ENCODE assay signal across 8 mouse cellular contexts in the genomic region with DNA sequence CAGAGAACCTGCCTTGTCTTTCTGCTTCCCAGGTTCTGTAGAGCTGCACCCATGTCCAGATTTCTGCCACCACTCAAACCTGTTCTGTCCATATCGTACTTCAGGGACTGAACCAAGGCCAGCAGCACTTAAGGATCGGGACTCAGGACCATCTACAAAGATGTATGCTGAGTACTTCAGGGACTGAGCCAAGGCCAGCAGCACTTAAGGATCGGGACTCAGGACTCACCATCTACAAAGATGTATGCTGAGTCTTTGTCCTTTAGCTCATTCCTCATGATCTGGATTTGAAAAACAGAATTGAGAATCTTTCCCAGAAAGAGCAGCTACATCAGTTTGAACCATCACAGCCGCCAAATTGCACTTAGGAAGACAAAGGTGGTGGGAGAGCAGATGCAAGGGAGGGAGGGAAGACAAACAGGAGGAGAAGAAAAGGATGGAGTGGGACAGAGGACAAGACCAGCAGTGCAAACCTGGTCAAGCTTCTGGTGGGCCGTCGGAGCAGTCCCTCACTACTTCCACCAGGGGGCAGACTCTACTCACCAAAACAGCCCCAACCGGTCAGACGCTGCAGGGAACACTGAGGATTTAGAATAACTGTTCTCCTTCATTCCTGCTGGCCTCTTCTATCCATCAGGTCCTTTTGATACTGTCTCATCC. TPM values are rescaled to one million over a fixed set of nuclear protein-coding genes. Genes with fewer than 3 reads are reported as not detected.
DNase-seq lines count a peak whose midpoint lies in the region; ATAC-seq and TF ChIP-seq lines count a peak whose summit lies in the region.
"Had no signal": no experiment of that assay in that cellular context is flagged by ENCODE, and none has a peak within 500 bp of the region (broad histone marks: within the 10 kb centered on the region; RNA-seq: fewer than 3 reads in every experiment).

No protein-coding gene starts in this region.

- H3K27ac ChIP-seq in gastrocnemius, adult 2 months = no peak overlapping the region
- H3K27ac ChIP-seq in midbrain, embryonic 15.5 days = no peak overlapping the region
- no peak overlapping the region for H3K27ac ChIP-seq in spleen, adult 2 months (ENCODE audit: insufficient read depth, low read length)

- intact Hi-C loops in gastrocnemius, adult 2 months (cut with DNase I) = loop anchor here (1.0 kb wide), 4 partner anchors 127 to 489 kb away; no protein-coding TSS in a partner anchor
- intact Hi-C loops in left cerebral cortex, postnatal 25 days (cut with DNase I) = loop anchor here (1.0 to 5.0 kb wide), 3 partner anchors 127 to 488 kb away; no protein-coding TSS in a partner anchor

- H3K9ac ChIP-seq in midbrain, embryonic 15.5 days = no peak overlapping the region

- TF ChIP-seq POLR2A in spleen, adult 2 months (IDR thresholded peaks at IDR 0.05; ENCODE audit: low read depth, low read length) = no peak

- no peaks in the 10 kb centered on the region for H3K27me3 ChIP-seq in midbrain, embryonic 15.5 days (replicated peaks)
- no peaks in the 10 kb centered on the region for H3K27me3 ChIP-seq in spleen, adult 2 months (ENCODE audit: control insufficient read depth, insufficient read depth, low read length)

- H3K36me3 ChIP-seq in midbrain, embryonic 15.5 days (replicated peaks) = no peaks in the 10 kb centered on the region
- H3K36me3 ChIP-seq in spleen, adult 2 months (ENCODE audit: control insufficient read depth, insufficient read depth, low read length) = no peaks in the 10 kb centered on the region

- peak; percentile 96 for TF ChIP-seq CTCF in gastrocnemius, adult 2 months (IDR thresholded peaks at IDR 0.05)
- TF ChIP-seq CTCF in spleen, adult 2 months (IDR thresholded peaks at IDR 0.05; ENCODE audit: extremely low read depth, insufficient read depth, insufficient read length, insufficient replicate concordance) = peak; percentile 82; the same call in 1 of the 2 replicates

- H3K4me2 ChIP-seq in midbrain, embryonic 15.5 days = no peak overlapping the region

- H3K4me3 ChIP-seq in gastrocnemius, adult 2 months = no peak overlapping the region
- no peak overlapping the region for H3K4me3 ChIP-seq in midbrain, embryonic 15.5 days
- H3K4me3 ChIP-seq in spleen, adult 2 months (ENCODE audit: extremely low read depth, insufficient read depth, insufficient read length) = no peak overlapping the region
- H3K4me3 ChIP-seq: myocyte had no signal

- peak; percentile 65 to 77 for DNase-seq in adrenal gland, adult 18-20 months (ENCODE audit: low spot score in 2 of 2)
- peak; percentile 60 to 82 for DNase-seq in cerebellum, postnatal 4 days (ENCODE audit: low spot score in 2 of 2)
- peak; percentile 70 for DNase-seq in gastrocnemius, adult 2 months
- peak; percentile 30 for DNase-seq in kidney, adult 11 months
- DNase-seq in left cerebral cortex, postnatal 25 days (ENCODE audit: low spot score in 2 of 2) = peak; percentile 80 to 87
- peak in 1 of 2 experiments; percentile 9 for DNase-seq in spleen, adult 2 months (ENCODE audit: low read depth in 1 of 2, low spot score in 2 of 2)

- peaks cover 5% of the 10 kb centered on the region for H3K4me1 ChIP-seq in midbrain, embryonic 15.5 days
- no peaks in the 10 kb centered on the region for H3K4me1 ChIP-seq in spleen, adult 2 months (ENCODE audit: control insufficient read depth, insufficient read depth, insufficient read length)

- ATAC-seq in midbrain, embryonic 15.5 days (replicated peaks) = peak; percentile 82

- no peaks in the 10 kb centered on the region for H3K9me3 ChIP-seq in midbrain, embryonic 15.5 days

- 29% methylated on average over 8 of the region's 8 CpGs for WGBS in midbrain, embryonic 15.5 days
- WGBS in spleen, adult 2 months = 30% methylated on average over 8 of the region's 8 CpGs

RNA-seq across cellular contexts. Expression of a gene that starts 24.7 kb away (rescaled TPM):
- not detected for total RNA-seq in adrenal gland, adult 18-20 months (2021)
- not detected for total RNA-seq in gastrocnemius, adult 2 months (2021)
- not detected for total RNA-seq in left cerebral cortex, postnatal 25 days (2021)
- 0.43 and 1.5 TPM in 2 replicates for polyA plus RNA-seq in midbrain, embryonic 15.5 days (2015; fragmentation: Nextera tagmentation; extraction: Ambion mirVana)
- not detected in 2 replicates for polyA plus RNA-seq in spleen, adult 2 months (2012; rRNA removed)
- polyA plus RNA-seq: myocyte had no signal
